Mouse (Mus musculus) liver, embryonic 14.5 days (tissue): ENCODE results near the gene Rerg.

Experiments used
- CTCF ChIP-seq: IDR thresholded peaks from 2 replicates; pipeline ENCODE4 v1.5.1; 2016; ENCODE audit warnings: antibody characterized with exemption, low read depth, control low read depth
- EP300 ChIP-seq: IDR thresholded peaks from 2 replicates; pipeline ENCODE4 v1.6.1; 2016; ENCODE audit warnings: antibody characterized with exemption, low read depth

DNA sequence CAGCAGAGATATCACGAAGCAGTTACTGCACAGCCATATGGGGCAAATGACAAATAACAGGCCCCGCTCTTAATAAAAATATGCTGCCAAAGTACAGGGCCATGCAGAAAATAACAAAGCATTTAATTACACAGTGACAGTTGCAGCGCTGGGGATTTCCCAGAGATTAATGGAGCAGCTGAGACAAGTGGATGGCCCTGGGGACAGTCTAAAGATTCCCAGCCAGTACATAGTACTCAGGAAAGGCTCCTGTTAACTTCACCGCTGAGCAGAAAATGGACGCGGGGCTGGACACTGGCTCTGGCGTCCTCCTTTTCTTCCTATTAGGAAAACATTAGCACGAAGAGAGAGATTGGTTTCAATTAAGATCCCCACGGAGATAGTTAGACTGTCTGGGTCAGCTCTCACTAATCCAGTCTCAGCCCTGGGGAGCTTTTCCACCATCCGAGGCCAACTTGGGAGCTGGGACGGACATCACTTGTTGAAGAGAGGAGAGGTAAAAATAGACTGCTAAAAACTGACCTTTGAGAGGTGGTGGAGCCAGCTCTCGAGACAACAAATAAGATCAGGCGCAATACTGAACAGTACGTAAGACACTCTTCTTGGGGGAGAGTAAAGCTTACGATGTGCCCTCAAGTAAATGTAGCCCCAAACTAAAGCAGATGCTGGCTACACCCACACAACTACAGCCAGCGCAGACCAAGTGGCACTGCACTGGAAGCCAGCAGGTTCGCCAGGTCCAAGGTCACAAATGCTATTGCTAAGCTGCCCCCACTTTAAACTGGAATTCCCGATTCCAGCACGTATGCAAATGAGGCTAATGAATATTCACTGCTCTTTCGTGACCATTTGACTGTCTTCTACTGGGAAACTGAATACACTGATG, 34.5 kb downstream of the Rerg start:
- TF ChIP-seq CTCF (no peak), EP300 (no peak)
